Mouse (Mus musculus): Measurements from ENCODE around the gene 1110051M20Rik. TPM values are rescaled to one million over a fixed set of nuclear protein-coding genes. Genes with fewer than 3 reads are reported as not detected.

Gene 1110051M20Rik
- polyA plus RNA-seq, 1 experiment from 2014 or later, result 78.3 TPM

DNA sequence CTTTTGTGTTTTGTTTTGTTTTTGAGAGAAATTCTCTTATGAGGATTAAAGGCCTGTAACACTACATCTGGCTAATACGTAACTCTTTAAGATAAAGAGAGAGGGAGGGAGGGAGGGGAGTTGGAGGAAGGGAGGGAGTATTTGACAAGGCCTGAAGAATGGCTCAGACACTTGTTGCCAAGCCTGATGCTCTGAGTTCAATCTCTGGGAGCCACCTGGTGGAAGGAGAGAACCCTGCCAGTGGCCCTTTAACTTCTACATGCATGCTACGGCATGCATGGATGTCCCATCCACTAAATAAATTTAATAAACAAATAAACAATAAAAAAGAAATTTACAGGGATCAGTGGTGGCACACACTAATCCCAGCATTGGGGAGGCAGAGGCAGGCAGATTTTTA is 142.7 kb downstream of the 1110051M20Rik start:
- 91% methylated on average over 2 of the region's 2 CpGs for WGBS
- Histone ChIP-seq H3K9me3 (replicated peaks) (no peaks in the 10 kb centered on the region), H3K36me3 (0 out of 2 replicates have a peak, but pooled peaks cover 8% of the 10 kb centered on the region), H3K27ac (no peak overlapping the region), H3K27me3 (ENCODE audit: low read depth, poor library complexity, severe bottlenecking) (no peaks in the 10 kb centered on the region), H3K4me3 (no peak overlapping the region), H3K4me1 (peaks cover 9% of the 10 kb centered on the region)
- no peak for DNase-seq (ENCODE audit: low spot score)

DNA sequence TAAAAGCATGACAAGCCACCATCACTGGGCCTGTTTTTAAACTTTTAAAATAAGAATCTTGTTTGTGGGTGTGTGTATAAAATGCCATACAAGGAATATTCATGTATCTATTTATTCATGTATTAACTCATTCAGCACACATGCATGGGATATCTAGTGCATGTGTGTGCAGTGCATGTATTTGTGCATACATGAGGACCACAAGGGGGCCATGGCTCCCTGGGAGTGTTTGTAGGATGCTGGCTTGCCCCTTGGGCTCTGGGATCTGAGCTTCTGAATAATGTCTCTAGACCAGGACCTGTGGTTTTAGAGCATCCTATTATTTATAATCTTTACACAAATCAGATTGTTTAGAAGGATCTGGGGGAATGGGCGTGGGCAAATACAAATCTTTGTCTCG is 143.7 kb downstream of the 1110051M20Rik start:
- Histone ChIP-seq H3K27ac (no peak overlapping the region), H3K9me3 (replicated peaks) (no peaks in the 10 kb centered on the region), H3K4me1 (peaks cover 9% of the 10 kb centered on the region), H3K27me3 (ENCODE audit: low read depth, poor library complexity, severe bottlenecking) (no peaks in the 10 kb centered on the region), H3K4me3 (no peak overlapping the region), H3K36me3 (0 out of 2 replicates have a peak, but pooled peaks cover 8% of the 10 kb centered on the region)
- WGBS, result 90% methylated on average over 2 of the region's 2 CpGs
- DNase-seq (ENCODE audit: low spot score), result no peak

DNA sequence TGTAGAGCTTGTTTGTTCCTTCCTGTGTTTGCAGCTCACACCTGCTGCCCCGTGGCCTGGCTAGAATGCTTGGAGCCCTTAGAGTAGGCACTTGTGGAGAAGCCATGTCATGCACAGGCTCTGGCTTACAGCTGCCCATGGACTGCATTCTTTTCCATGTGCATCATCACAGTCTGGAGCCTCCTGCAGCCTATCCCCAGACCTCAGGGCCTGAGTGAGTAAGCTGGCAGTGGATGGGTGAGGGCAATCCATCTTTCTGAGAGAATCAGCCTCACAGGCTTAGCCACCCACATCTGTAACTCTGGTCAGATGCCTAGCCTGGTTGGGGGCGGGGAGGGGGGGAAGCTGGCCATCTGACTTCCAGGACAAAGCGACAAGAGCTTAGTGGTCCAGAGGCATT is 145.3 kb downstream of the 1110051M20Rik start:
- Histone ChIP-seq H3K27me3 (ENCODE audit: low read depth, poor library complexity, severe bottlenecking) (no peaks in the 10 kb centered on the region), H3K9me3 (replicated peaks) (no peaks in the 10 kb centered on the region), H3K36me3 (0 out of 2 replicates have a peak, but pooled peaks cover 2% of the 10 kb centered on the region), H3K27ac (peak overlapping the region; percentile 72), H3K4me1 (peaks cover 9% of the 10 kb centered on the region), H3K4me3 (no peak overlapping the region)
- no peak for DNase-seq (ENCODE audit: low spot score)
- 50% methylated on average over 3 of the region's 3 CpGs for whole genome bisulfite sequencing

DNA sequence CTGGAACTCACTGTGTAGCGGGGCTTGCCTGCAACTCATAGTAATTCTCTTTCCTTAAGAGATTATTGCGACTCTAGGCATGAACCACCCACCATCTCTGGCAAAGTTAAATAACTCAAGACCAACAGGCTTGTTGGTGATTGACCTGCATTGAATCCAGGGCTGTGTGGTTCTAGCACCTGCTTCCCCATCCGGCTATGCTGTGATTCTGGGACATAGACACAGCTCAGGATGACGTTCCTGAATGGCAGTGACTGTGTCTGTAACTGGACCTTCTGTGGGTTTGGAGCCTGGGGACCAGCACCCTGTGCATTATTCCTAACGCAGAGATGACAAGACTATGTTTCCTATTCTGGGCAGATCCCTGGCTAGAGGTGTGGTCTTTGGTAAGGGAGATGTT is 148.6 kb downstream of the 1110051M20Rik start:
- no peak overlapping the region for H3K27ac ChIP-seq
- 91% methylated on average over 5 of the region's 5 CpGs for WGBS
- peaks cover 17% of the 10 kb centered on the region for H3K4me1 ChIP-seq
- DNase-seq (ENCODE audit: low spot score), result no peak
- H3K27me3 ChIP-seq (ENCODE audit: low read depth, poor library complexity, severe bottlenecking), result no peaks in the 10 kb centered on the region
- no peaks in the 10 kb centered on the region for H3K36me3 ChIP-seq
- H3K9me3 ChIP-seq (replicated peaks), result no peaks in the 10 kb centered on the region
- no peak overlapping the region for H3K4me3 ChIP-seq

DNA sequence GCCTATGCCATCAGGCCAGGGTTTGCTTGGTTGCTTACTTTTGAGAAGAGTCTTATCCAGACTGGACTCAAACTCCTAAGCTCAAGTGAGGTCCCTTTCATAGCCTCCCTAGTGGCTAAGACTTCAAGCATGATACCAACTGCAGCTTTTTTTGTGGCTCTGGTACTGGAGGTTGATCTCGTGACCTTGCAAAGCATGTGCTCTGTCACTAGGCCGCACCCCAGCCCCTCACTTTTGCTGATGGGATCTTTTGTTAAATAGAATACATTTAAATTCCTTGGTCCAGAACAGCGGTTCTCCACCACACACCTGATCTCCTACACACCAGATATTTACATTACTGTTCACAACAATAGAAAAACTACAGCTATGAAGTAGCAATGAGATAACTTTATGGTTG is 150.3 kb downstream of the 1110051M20Rik start:
- no peaks in the 10 kb centered on the region for H3K27me3 ChIP-seq (ENCODE audit: low read depth, poor library complexity, severe bottlenecking)
- 94% methylated on average over 3 of the region's 3 CpGs for WGBS
- peaks cover 12% of the 10 kb centered on the region for H3K4me1 ChIP-seq
- no peak overlapping the region for H3K27ac ChIP-seq
- no peak overlapping the region for H3K4me3 ChIP-seq
- H3K36me3 ChIP-seq, result no peaks in the 10 kb centered on the region
- H3K9me3 ChIP-seq (replicated peaks), result no peaks in the 10 kb centered on the region
- no peak for DNase-seq (ENCODE audit: low spot score)

DNA sequence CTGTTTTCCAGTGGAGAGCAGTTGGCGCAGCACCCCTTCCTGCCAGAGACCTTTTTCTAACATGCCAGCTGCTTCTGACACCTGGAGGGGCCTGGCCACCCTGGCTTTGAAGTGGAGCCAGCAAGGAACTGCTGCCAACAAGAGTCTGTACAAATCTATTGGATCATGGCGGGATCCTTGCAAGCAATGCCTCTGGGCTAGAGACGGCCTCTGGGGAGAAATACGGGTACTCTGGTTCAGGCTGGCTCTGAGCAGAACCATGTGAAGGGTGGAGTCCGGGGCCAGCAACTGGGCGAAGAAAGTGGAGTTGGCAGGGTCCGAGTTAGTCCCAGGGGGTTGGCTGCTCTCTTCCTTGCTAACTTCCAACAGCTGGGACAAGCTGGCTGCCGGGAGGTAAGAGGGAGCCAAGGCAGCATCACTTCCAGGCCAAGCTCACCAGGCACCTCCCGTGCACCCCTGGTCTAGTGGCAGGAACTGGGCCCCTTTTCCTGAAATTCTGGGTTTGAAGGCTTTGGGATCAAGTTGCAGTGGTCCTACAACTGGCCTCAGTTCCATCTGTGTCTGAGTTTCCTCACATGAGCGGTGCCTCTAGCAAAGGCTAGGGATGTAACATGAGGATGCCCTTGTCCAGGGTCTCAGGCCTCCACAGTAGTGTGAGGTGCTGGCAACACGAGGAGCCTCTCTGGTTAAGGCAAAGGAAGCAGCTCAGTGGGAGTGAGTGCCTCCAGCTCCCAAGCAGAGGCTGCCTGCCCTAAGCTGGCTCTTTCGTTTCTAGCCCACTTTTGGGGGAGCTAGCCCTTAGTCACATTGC is 153.1 kb downstream of the 1110051M20Rik start:
- Histone ChIP-seq H3K4me3 (no peak overlapping the region), H3K27me3 (ENCODE audit: low read depth, poor library complexity, severe bottlenecking) (no peaks in the 10 kb centered on the region), H3K9me3 (replicated peaks) (no peaks in the 10 kb centered on the region), H3K27ac (0 out of 2 replicates have a peak overlapping the region, but pooled peaks have one; percentile 5), H3K36me3 (peaks cover 5% of the 10 kb centered on the region; the same call in 1 of the 2 replicates), H3K4me1 (peaks cover 7% of the 10 kb centered on the region)
- no peak for DNase-seq (ENCODE audit: low spot score)
- 79% methylated on average over 12 of the region's 12 CpGs for WGBS

DNA sequence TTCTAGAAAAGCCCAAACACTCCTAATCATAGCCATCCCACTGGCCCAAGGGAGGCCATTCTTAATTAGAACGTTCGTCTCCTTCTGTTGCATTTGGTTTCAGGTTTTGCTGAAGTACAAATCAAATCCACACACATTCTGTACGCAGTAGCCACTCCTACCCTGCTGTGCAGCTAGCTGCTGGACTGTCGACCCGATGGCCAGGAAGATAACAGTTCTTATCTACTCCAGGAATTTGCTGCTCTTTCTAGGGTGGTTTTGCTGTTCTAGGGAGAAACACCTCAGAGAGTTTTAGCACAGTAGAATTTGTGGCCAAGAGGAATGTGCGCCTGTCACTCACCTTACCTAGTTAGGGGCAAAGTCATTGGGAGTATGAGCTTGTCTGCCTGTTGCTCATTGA is 156.9 kb downstream of the 1110051M20Rik start:
- Histone ChIP-seq H3K36me3 (peaks cover 5% of the 10 kb centered on the region; the same call in 1 of the 2 replicates), H3K4me3 (no peak overlapping the region), H3K9me3 (replicated peaks) (no peaks in the 10 kb centered on the region), H3K27ac (no peak overlapping the region), H3K4me1 (peaks cover 16% of the 10 kb centered on the region), H3K27me3 (ENCODE audit: low read depth, poor library complexity, severe bottlenecking) (no peaks in the 10 kb centered on the region)
- WGBS, result 78% methylated on average over 6 of the region's 6 CpGs
- DNase-seq (ENCODE audit: low spot score), result no peak

DNA sequence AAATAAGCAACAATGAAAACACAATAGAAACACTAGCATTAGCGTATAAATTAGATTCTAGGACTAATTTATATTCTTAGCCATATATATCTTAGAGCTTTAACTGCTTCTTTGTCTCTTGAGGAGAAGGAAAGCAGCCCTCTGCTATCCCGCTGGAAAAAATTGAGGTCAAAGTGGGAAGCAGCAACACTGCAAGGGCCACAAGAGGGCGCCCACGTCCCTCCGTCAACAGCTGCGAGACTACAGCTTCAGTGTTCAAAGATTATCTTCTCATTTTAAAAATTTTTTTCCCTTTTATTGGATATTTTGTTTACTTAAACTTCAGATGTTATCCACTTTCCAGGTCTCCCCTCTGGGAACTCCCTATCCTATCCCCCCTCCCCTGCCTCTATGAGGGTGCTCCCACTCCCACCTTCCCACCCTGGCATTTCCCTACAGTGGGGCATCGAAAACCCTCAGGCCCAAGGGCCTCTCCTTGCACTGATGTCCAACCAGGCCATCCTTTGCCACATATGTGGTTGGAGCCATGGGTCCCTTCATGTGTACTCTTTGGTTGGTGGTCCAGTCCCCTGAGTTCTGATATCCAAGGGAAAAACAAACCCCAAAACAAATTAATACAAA is 158.5 kb downstream of the 1110051M20Rik start:
- H3K4me1 ChIP-seq, result peaks cover 19% of the 10 kb centered on the region
- WGBS, result 15% methylated on average over 7 of the region's 7 CpGs
- H3K4me3 ChIP-seq, result no peak overlapping the region
- H3K36me3 ChIP-seq, result peaks cover 5% of the 10 kb centered on the region; the same call in 1 of the 2 replicates
- no peak overlapping the region for H3K27ac ChIP-seq
- peak; percentile 88 for DNase-seq (ENCODE audit: low spot score)
- H3K9me3 ChIP-seq (replicated peaks), result no peaks in the 10 kb centered on the region
- no peaks in the 10 kb centered on the region for H3K27me3 ChIP-seq (ENCODE audit: low read depth, poor library complexity, severe bottlenecking)

DNA sequence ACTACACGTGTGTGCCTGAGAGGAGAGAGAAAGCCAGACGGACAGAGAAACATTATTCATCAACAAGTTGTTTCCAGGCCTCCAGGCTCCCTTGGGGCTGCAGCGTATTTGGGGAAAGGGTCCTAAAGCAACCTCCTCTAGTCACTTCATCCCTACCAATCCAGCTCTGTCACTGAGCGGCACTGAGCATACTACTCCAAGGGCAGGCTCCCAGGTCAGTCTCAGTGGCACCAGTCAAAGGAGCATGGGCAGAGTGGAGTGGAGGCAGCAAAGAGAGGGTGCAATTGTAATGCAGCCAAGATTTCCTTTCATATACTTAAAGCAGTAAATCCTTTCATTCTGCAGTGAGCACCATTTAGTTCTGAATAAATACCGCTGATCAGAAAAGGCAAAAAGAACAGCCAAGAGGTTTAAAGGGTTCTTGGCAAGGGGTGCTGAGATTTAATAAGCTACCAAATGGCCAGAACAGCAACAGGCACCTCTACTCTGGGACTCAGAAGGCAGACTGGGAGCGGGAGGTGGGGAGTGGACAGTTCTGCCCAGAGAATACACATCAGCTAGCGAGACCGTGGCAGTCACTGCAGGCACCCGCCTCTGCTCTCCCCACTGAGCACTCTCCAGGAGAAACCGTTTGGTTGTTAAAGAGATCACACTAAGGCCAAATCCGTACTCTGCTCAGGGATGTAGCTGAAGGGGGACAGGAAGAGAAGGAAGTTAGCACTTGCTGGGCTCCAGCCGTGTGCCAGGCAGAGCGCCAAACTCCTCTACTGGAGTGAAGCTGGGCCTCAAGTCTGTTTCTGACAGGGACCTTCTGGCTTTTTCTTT is 159.9 kb downstream of the 1110051M20Rik start:
- Histone ChIP-seq H3K36me3 (peaks cover 5% of the 10 kb centered on the region; the same call in 1 of the 2 replicates), H3K9me3 (replicated peaks) (no peaks in the 10 kb centered on the region), H3K27me3 (ENCODE audit: low read depth, poor library complexity, severe bottlenecking) (no peaks in the 10 kb centered on the region), H3K4me3 (no peak overlapping the region), H3K27ac (no peak overlapping the region), H3K4me1 (peaks cover 19% of the 10 kb centered on the region)
- 66% methylated on average over 13 of the region's 13 CpGs for WGBS
- no peak for DNase-seq (ENCODE audit: low spot score)

DNA sequence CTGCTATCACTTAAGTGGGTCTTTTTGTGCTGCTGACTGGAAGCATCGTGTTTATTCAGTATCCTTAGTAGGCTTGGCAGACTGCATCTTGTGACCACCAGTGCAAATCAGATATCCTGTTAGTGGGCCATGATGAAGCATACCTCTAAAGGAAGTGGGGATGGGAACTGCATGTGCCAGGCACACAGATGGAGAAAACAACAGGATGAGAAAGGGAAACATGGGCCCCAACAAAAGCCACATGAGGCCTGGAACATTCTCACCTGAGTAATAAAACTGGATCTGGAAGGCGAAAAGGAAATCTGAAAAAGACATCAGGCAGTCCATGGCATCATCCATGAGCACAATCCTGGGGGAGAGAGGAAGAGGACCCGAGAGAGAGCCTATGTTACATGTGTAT is 160.5 kb downstream of the 1110051M20Rik start:
- 78% methylated on average over 3 of the region's 3 CpGs for WGBS
- no peak for DNase-seq (ENCODE audit: low spot score)
- H3K27me3 ChIP-seq (ENCODE audit: low read depth, poor library complexity, severe bottlenecking), result no peaks in the 10 kb centered on the region
- peaks cover 6% of the 10 kb centered on the region; the same call in 1 of the 2 replicates for H3K36me3 ChIP-seq
- no peak overlapping the region for H3K4me3 ChIP-seq
- H3K9me3 ChIP-seq (replicated peaks), result no peaks in the 10 kb centered on the region
- H3K27ac ChIP-seq, result no peak overlapping the region
- H3K4me1 ChIP-seq, result peaks cover 20% of the 10 kb centered on the region

DNA sequence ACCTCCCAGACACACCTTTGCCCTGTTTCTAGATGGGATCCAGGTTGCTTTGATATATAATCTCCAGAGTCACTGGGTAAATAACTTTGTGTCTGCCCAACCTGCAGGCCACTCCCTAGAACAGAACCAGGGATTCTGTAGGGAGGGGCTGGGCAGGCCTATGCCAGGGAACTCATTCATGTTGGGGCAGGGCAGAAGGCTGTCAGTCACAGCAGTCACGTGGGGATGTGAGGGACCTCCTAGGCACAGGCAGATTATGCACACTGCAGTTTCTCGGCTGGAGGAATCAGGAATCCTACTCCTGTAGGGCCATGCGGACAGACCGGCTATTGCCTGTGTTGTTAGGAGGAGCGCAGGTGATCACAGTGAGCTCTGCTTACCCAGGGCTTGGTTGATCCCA is 163.1 kb downstream of the 1110051M20Rik start:
- WGBS, result 59% methylated on average over 5 of the region's 5 CpGs
- Histone ChIP-seq H3K9me3 (replicated peaks) (no peaks in the 10 kb centered on the region), H3K36me3 (peaks cover 26% of the 10 kb centered on the region), H3K4me3 (no peak overlapping the region), H3K27me3 (ENCODE audit: low read depth, poor library complexity, severe bottlenecking) (no peaks in the 10 kb centered on the region), H3K4me1 (peaks cover 24% of the 10 kb centered on the region), H3K27ac (no peak overlapping the region)
- DNase-seq (ENCODE audit: low spot score), result no peak

DNA sequence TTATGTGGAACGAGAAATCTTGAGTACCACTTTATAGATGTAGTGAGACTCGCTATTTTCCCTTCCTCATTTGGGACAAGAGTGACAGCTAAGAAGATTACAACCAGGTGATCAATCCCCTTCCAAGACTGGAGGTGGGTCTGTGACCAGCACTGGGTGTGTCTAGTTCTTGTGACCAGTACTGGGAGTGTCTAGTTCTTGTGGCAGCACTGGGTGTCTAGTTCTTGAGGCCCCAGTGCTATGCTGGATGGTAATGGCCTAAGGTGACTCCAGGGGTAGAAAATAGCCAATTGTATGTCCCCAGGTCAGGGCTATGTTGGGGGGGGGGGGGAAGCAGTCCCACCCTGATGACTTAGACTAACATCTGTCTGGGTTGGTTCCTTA is 165.1 kb downstream of the 1110051M20Rik start:
- DNase-seq (ENCODE audit: low spot score), result no peak
- H3K4me1 ChIP-seq, result peaks cover 24% of the 10 kb centered on the region
- H3K27ac ChIP-seq, result peak overlapping the region; percentile 31; the same call in 1 of the 2 replicates
- H3K4me3 ChIP-seq, result no peak overlapping the region
- H3K9me3 ChIP-seq (replicated peaks), result no peaks in the 10 kb centered on the region
- peaks cover 46% of the 10 kb centered on the region for H3K36me3 ChIP-seq
- WGBS, result 73% methylated on average over 2 of the region's 2 CpGs
- no peaks in the 10 kb centered on the region for H3K27me3 ChIP-seq (ENCODE audit: low read depth, poor library complexity, severe bottlenecking)

Data from limb, embryonic 10.5 days (tissue).